Mouse (Mus musculus) MEL (cell line): ENCODE data around the gene Tmub2. TPM values are rescaled to one million over a fixed set of nuclear protein-coding genes. Genes with fewer than 3 reads are reported as not detected.
A peak's percentile ranks its signal among the peaks of the same experiment; 100 is the strongest.

Experiments used
- DNase-seq: peaks from one replicate; pipeline ENCODE4 v3.0.0; 2011; ENCODE audit warnings: low read depth, low spot score
- H3K27ac ChIP-seq: 2 replicates; pipeline ENCODE4 v1.5.1; 2012; ENCODE audit warnings: low read depth, mild to moderate bottlenecking, control low read depth, low read length, moderate library complexity; ENCODE audit not compliant: control insufficient read depth
- H3K27me3 ChIP-seq, 2 experiments: fragments of 150-350 bp in 1 of 2; sonication (generic) in 1 of 2; 2 replicates each; pipeline ENCODE4 v1.6.1; 2012; ENCODE audit warnings: low read length in 2 of 2, mild to moderate bottlenecking in 2 of 2, improper control_type of control experiment in 1 of 2, moderate library complexity in 1 of 2; ENCODE audit not compliant: insufficient read depth in 2 of 2, control insufficient read depth in 1 of 2
- H3K36me3 ChIP-seq, 2 experiments: 2 replicates each; pipeline ENCODE4 v1.6.1; 2012 to 2014; ENCODE audit warnings: low read length in 2 of 2, improper control_type of control experiment in 1 of 2, inconsistent platforms in 1 of 2, mild to moderate bottlenecking in 1 of 2; ENCODE audit not compliant: insufficient read depth in 2 of 2, control insufficient read depth in 1 of 2
- H3K4me1 ChIP-seq, 2 experiments: fragments of 150-350 bp in 1 of 2; sonication (generic) in 1 of 2; 2 replicates each; pipeline ENCODE4 v1.6.1; 2012; ENCODE audit warnings: low read length in 2 of 2, improper control_type of control experiment in 1 of 2, mild to moderate bottlenecking in 1 of 2; ENCODE audit not compliant: insufficient read depth in 2 of 2, control insufficient read depth in 1 of 2
- H3K4me3 ChIP-seq, 2 experiments: fragments of 150-350 bp in 1 of 2; sonication (generic) in 1 of 2; 2 replicates each; pipeline ENCODE4 v1.5.1; 2012; ENCODE audit warnings: low read depth in 2 of 2, low read length in 2 of 2, mild to moderate bottlenecking in 2 of 2, moderate library complexity in 2 of 2, control low read depth in 1 of 2, improper control_type of control experiment in 1 of 2; ENCODE audit not compliant: control insufficient read depth in 1 of 2, insufficient read depth in 1 of 2
- H3K79me2 ChIP-seq: 2 replicates; pipeline ENCODE4 v1.6.1; 2012; ENCODE audit warnings: mild to moderate bottlenecking, low read length, moderate library complexity; ENCODE audit not compliant: control insufficient read depth, poor library complexity, insufficient read depth
- H3K9ac ChIP-seq: 2 replicates; pipeline ENCODE4 v1.6.1; 2012; ENCODE audit warnings: low read depth, mild to moderate bottlenecking, control low read depth, low read length, moderate library complexity; ENCODE audit not compliant: control insufficient read depth, poor library complexity, severe bottlenecking
- H3K9me3 ChIP-seq: fragments of 150-350 bp; sonication (generic); replicated peaks from 2 replicates; pipeline ENCODE4 v1.6.1; 2012; ENCODE audit warnings: mild to moderate bottlenecking, low read length, improper control_type of control experiment, moderate library complexity; ENCODE audit not compliant: insufficient read depth
- BHLHE40 ChIP-seq: IDR thresholded peaks from 2 replicates; pipeline ENCODE4 v1.6.1; 2012; ENCODE audit warnings: low read depth, mild to moderate bottlenecking, inconsistent platforms, low read length, improper control_type of control experiment, borderline replicate concordance
- CHD1 ChIP-seq: IDR thresholded peaks from 2 replicates; pipeline ENCODE4 v1.6.1; 2012; ENCODE audit warnings: low read depth, mild to moderate bottlenecking, inconsistent platforms, low read length, improper control_type of control experiment
- CHD2 ChIP-seq: IDR thresholded peaks from 2 replicates; pipeline ENCODE4 v1.6.1; 2011; ENCODE audit warnings: low read length, improper control_type of control experiment
- CTCF ChIP-seq, 3 experiments: IDR thresholded peaks in 2 of 3; conservative IDR thresholded peaks in 1 of 3; 2 replicates each; pipeline ENCODE4 v1.5.1; 2011 to 2012; ENCODE audit warnings: low read length in 3 of 3, low read depth in 2 of 3, mild to moderate bottlenecking in 2 of 3, improper control_type of control experiment in 1 of 3, inconsistent platforms in 1 of 3, mixed read lengths in 1 of 3, moderate library complexity in 1 of 3; ENCODE audit not compliant: control insufficient read depth in 1 of 3, insufficient read depth in 1 of 3, poor library complexity in 1 of 3, severe bottlenecking in 1 of 3
- E2F4 ChIP-seq: IDR thresholded peaks from 2 replicates; pipeline ENCODE4 v1.6.1; 2011; ENCODE audit warnings: low read depth, low read length, improper control_type of control experiment, borderline replicate concordance
- ELF1 ChIP-seq: IDR thresholded peaks from 2 replicates; pipeline ENCODE4 v1.6.1; 2014; ENCODE audit warnings: low read depth, mild to moderate bottlenecking, inconsistent platforms, low read length, improper control_type of control experiment, moderate library complexity
- EP300 ChIP-seq, 2 experiments: IDR thresholded peaks; 2 replicates each; pipeline ENCODE4 v1.6.1; 2011; ENCODE audit warnings: improper control_type of control experiment in 2 of 2, low read length in 2 of 2, low read depth in 1 of 2, mild to moderate bottlenecking in 1 of 2
- ETS1 ChIP-seq: IDR thresholded peaks from 2 replicates; pipeline ENCODE4 v1.6.1; 2012; ENCODE audit warnings: low read depth, mild to moderate bottlenecking, inconsistent platforms, low read length, improper control_type of control experiment, moderate library complexity
- GATA1 ChIP-seq: IDR thresholded peaks from 2 replicates; pipeline ENCODE4 v1.6.1; 2011; ENCODE audit warnings: low read depth, low read length, improper control_type of control experiment
- JUND ChIP-seq: IDR thresholded peaks from 2 replicates; pipeline ENCODE4 v1.6.1; 2011; ENCODE audit warnings: low read depth, mild to moderate bottlenecking, improper control_type of control experiment, low read length
- KAT2A ChIP-seq: conservative IDR thresholded peaks from 2 replicates; pipeline ENCODE4 v1.6.1; 2012; ENCODE audit warnings: low read depth, low read length, improper control_type of control experiment, inconsistent platforms
- MAFK ChIP-seq: IDR thresholded peaks from 2 replicates; pipeline ENCODE4 v1.6.1; 2011; ENCODE audit warnings: low read depth, mild to moderate bottlenecking, low read length, improper control_type of control experiment, borderline replicate concordance
- MAX ChIP-seq: IDR thresholded peaks from 2 replicates; pipeline ENCODE4 v1.6.1; 2011; ENCODE audit warnings: low read length, improper control_type of control experiment
- MAZ ChIP-seq: IDR thresholded peaks from 2 replicates; pipeline ENCODE4 v1.6.1; 2012; ENCODE audit warnings: low read depth, mild to moderate bottlenecking, inconsistent platforms, low read length, improper control_type of control experiment
- MXI1 ChIP-seq: IDR thresholded peaks from 2 replicates; pipeline ENCODE4 v1.6.1; 2011; ENCODE audit warnings: mild to moderate bottlenecking, low read depth, low read length, improper control_type of control experiment
- MYB ChIP-seq: IDR thresholded peaks from 2 replicates; pipeline ENCODE4 v1.6.1; 2011; ENCODE audit warnings: mild to moderate bottlenecking, low read depth, low read length, improper control_type of control experiment
- MYC ChIP-seq: IDR thresholded peaks from 2 replicates; pipeline ENCODE4 v1.6.1; 2011; ENCODE audit warnings: low read depth, mild to moderate bottlenecking, low read length, improper control_type of control experiment, moderate library complexity
- NELFE ChIP-seq: IDR thresholded peaks from 2 replicates; pipeline ENCODE4 v1.6.1; 2011; ENCODE audit warnings: low read depth, low read length, improper control_type of control experiment
- NRF1 ChIP-seq: IDR thresholded peaks from 2 replicates; pipeline ENCODE4 v1.6.1; 2014; ENCODE audit warnings: low read depth, mild to moderate bottlenecking, inconsistent platforms, low read length, improper control_type of control experiment, moderate library complexity; ENCODE audit not compliant: poor library complexity, insufficient read depth, severe bottlenecking
- POLR2A ChIP-seq, 2 experiments: IDR thresholded peaks; 2 replicates each; pipeline ENCODE4 v1.6.1; 2011 to 2012; ENCODE audit warnings: low read length in 2 of 2, mild to moderate bottlenecking in 2 of 2, control low read depth in 1 of 2, improper control_type of control experiment in 1 of 2, low read depth in 1 of 2, moderate library complexity in 1 of 2; ENCODE audit not compliant: control insufficient read depth in 1 of 2, insufficient read depth in 1 of 2, poor library complexity in 1 of 2
- POLR2AphosphoS2 ChIP-seq: IDR thresholded peaks from 2 replicates; pipeline ENCODE4 v1.6.1; 2011; ENCODE audit warnings: low read length, improper control_type of control experiment
- POLR2AphosphoS5 ChIP-seq: IDR thresholded peaks from 2 replicates; pipeline ENCODE4 v1.6.1; 2012; ENCODE audit warnings: low read depth, borderline replicate concordance, mild to moderate bottlenecking, inconsistent platforms, low read length, moderate library complexity, mixed read lengths
- RAD21 ChIP-seq: IDR thresholded peaks from 2 replicates; pipeline ENCODE4 v1.6.1; 2011; ENCODE audit warnings: mild to moderate bottlenecking, low read depth, low read length, improper control_type of control experiment
- RCOR1 ChIP-seq: IDR thresholded peaks from 2 replicates; pipeline ENCODE4 v1.6.1; 2012; ENCODE audit warnings: low read depth, mild to moderate bottlenecking, inconsistent platforms, low read length, improper control_type of control experiment
- SIN3A ChIP-seq: IDR thresholded peaks from 2 replicates; pipeline ENCODE4 v1.6.1; 2012; ENCODE audit warnings: low read length, improper control_type of control experiment, inconsistent platforms
- SMC3 ChIP-seq: IDR thresholded peaks from 2 replicates; pipeline ENCODE4 v1.6.1; 2011; ENCODE audit warnings: low read depth, low read length, improper control_type of control experiment
- TAL1 ChIP-seq: IDR thresholded peaks from 2 replicates; pipeline ENCODE4 v1.6.1; 2012; ENCODE audit warnings: mild to moderate bottlenecking, inconsistent platforms, low read length, moderate library complexity, mixed read lengths
- TBP ChIP-seq: IDR thresholded peaks from 2 replicates; pipeline ENCODE4 v1.8.0; 2011; ENCODE audit warnings: low read depth, low read length, improper control_type of control experiment
- TCF12 ChIP-seq: IDR thresholded peaks from 2 replicates; pipeline ENCODE4 v1.6.1; 2014; ENCODE audit warnings: low read depth, mild to moderate bottlenecking, inconsistent platforms, low read length, improper control_type of control experiment, moderate library complexity
- UBTF ChIP-seq: IDR thresholded peaks from 2 replicates; pipeline ENCODE4 v1.6.1; 2012; ENCODE audit warnings: low read depth, mild to moderate bottlenecking, inconsistent platforms, low read length, improper control_type of control experiment, moderate library complexity, borderline replicate concordance; ENCODE audit not compliant: insufficient read depth
- USF1 ChIP-seq: IDR thresholded peaks from 2 replicates; pipeline ENCODE4 v1.6.1; 2014; ENCODE audit warnings: low read depth, mild to moderate bottlenecking, inconsistent platforms, low read length, improper control_type of control experiment, moderate library complexity
- USF2 ChIP-seq, 2 experiments: IDR thresholded peaks; 2 replicates each; pipeline ENCODE4 v1.6.1; 2011 to 2012; ENCODE audit warnings: improper control_type of control experiment in 2 of 2, low read length in 2 of 2, borderline replicate concordance in 1 of 2, inconsistent platforms in 1 of 2, low read depth in 1 of 2, mild to moderate bottlenecking in 1 of 2; ENCODE audit not compliant: insufficient read depth in 1 of 2
- ZC3H11A ChIP-seq: IDR thresholded peaks from 2 replicates; pipeline ENCODE4 v1.6.1; 2012; ENCODE audit warnings: low read depth, mild to moderate bottlenecking, inconsistent platforms, low read length, improper control_type of control experiment
- ZKSCAN1 ChIP-seq: IDR thresholded peaks from 2 replicates; pipeline ENCODE4 v1.6.1; 2012; ENCODE audit warnings: low read depth, mild to moderate bottlenecking, inconsistent platforms, low read length, improper control_type of control experiment, moderate library complexity
- ZMIZ1 ChIP-seq: IDR thresholded peaks from 2 replicates; pipeline ENCODE4 v1.6.1; 2012; ENCODE audit warnings: low read depth, mild to moderate bottlenecking, inconsistent platforms, low read length, improper control_type of control experiment, moderate library complexity
- ZNF384 ChIP-seq: IDR thresholded peaks from 2 replicates; pipeline ENCODE4 v1.6.1; 2012; ENCODE audit warnings: low read depth, mild to moderate bottlenecking, inconsistent platforms, low read length, improper control_type of control experiment
- polyA plus RNA-seq, 2 experiments: library from polyadenylated mRNA; stranded (reverse) in 1 of 2; unstranded in 1 of 2; fragments of >175 nt in 1 of 2; fragments of >200 nt in 1 of 2; gene quantifications; 2 replicates each; pipeline versions ENCODE4 v1.2.1 to v1.2.4; 2012; ENCODE audit warnings: low replicate concordance in 2 of 2, low read depth in 1 of 2; ENCODE audit not compliant: insufficient read length in 2 of 2, insufficient read depth in 1 of 2, missing spikeins in 1 of 2
- total RNA-seq: library from RNA; depleted of rRNA; stranded (reverse); fragments of 300-350 nt; gene quantifications from 2 replicates; pipeline ENCODE4 v1.2.3, GENCODE M21; 2012

Tmub2 gene
- total and polyA plus RNA-seq, 3 experiments = 29.3 to 40.5 TPM; not detected in 1

DNA sequence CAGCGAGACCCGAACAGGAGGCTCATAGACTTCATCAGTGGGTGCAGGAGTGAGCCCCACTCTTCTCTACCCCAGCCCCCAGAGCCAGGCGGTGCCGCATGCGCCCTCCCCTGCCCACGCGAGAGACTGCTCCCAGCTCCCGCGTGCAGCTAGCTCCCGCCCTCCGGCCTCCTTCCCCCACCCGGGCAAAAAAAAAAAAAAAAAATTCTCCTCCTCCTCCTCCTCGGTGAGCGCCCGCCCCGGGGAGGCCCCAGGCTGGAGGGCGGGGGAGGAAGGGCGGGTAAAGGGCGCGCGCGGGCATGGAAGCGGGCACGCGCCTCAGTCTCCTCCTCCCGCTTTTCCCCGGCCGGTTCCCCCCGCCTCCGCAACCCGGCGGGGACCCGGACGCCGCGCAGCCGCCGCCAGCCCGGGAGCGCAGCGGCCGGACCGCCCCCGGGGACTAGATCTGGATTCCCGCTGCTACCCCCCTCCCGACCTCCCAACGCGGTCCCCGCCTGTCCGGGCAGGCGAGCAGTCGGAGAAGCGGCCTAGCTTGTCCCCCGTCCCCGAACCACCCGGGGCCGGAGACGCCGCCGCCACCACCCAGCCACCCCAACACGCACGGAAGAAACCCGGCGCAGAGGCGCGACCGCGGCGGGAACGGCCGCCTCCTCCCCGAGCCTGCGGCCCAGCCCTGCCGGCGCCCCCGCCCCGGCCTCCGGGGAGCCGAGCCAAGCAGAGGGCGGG lies 32.0 kb downstream of the Tmub2 start:
- Histone ChIP-seq H3K9ac (peak overlapping the region; percentile 99), H3K4me1 (peaks cover 4 to 18% of the 10 kb centered on the region in 2 experiments), H3K27ac (peak overlapping the region; percentile 91), H3K36me3 (peaks cover 4 to 16% of the 10 kb centered on the region in 2 experiments; a peak in 3 of 4 replicates), H3K4me3 (peak overlapping the region; percentile 95 to 97), H3K27me3 (no peaks in the 10 kb centered on the region), H3K9me3 (no peaks in the 10 kb centered on the region), H3K79me2 (peaks cover 59% of the 10 kb centered on the region)
- DNase-seq = peak; percentile 94
- TF ChIP-seq UBTF (peak; percentile 87), CHD1 (peak; percentile 55; the same call in 1 of the 2 replicates), E2F4 (peak; percentile 66; the same call in 1 of the 2 replicates), GATA1 (no peak), EP300 (IDR thresholded peaks at IDR 0.05; ENCODE audit: low read depth in 1 of 2, low read length in 2 of 2) (no peak; a peak in 1 of 4 replicates), ZMIZ1 (peak; percentile 95), MAZ (peak; percentile 99), KAT2A (no peak), CHD2 (peak; percentile 26; the same call in 1 of the 2 replicates), NRF1 (peak; percentile 56; the same call in 1 of the 2 replicates), ZKSCAN1 (peak; percentile 63; the same call in 1 of the 2 replicates), MYB (no peak), MAX (peak; percentile 88), NELFE (peak; percentile 89), USF2 (IDR thresholded peaks at IDR 0.05; ENCODE audit: borderline replicate concordance in 1 of 2, insufficient read depth in 1 of 2, low read depth in 1 of 2, low read length in 2 of 2) (no peak), MAFK (no peak), TAL1 (no peak), TCF12 (peak; percentile 72), ETS1 (peak; percentile 32; the same call in 1 of the 2 replicates), MXI1 (peak; percentile 92), SIN3A (peak; percentile 91), USF1 (peak; percentile 7; the same call in 1 of the 2 replicates), RAD21 (no peak), ZNF384 (peak; percentile 99), POLR2AphosphoS2 (peak; percentile 22; the same call in 1 of the 2 replicates), ELF1 (peak; percentile 50; the same call in 1 of the 2 replicates), BHLHE40 (0 out of 2 replicates have a peak, but pooled peaks have one; percentile 26), TBP (peak; percentile 58; the same call in 1 of the 2 replicates), ZC3H11A (no peak), CTCF (IDR thresholded peaks at IDR 0.05 in 2 of 3, conservative IDR thresholded peaks at IDR 0.05 in 1 of 3; ENCODE audit: control insufficient read depth in 1 of 3, insufficient read depth in 1 of 3, low read depth in 2 of 3, low read length in 3 of 3, poor library complexity in 1 of 3, severe bottlenecking in 1 of 3) (no peak; a peak in 1 of 6 replicates), POLR2AphosphoS5 (no peak), POLR2A (IDR thresholded peaks at IDR 0.05; ENCODE audit: control insufficient read depth in 1 of 2, insufficient read depth in 1 of 2, low read depth in 1 of 2, low read length in 2 of 2, poor library complexity in 1 of 2) (peak; percentile 45 to 79), RCOR1 (0 out of 2 replicates have a peak, but pooled peaks have one; percentile 18), SMC3 (no peak), MYC (peak; percentile 91), JUND (no peak)
